20 mouse cellular contexts compared by ENCODE assay signal in the genomic region with DNA sequence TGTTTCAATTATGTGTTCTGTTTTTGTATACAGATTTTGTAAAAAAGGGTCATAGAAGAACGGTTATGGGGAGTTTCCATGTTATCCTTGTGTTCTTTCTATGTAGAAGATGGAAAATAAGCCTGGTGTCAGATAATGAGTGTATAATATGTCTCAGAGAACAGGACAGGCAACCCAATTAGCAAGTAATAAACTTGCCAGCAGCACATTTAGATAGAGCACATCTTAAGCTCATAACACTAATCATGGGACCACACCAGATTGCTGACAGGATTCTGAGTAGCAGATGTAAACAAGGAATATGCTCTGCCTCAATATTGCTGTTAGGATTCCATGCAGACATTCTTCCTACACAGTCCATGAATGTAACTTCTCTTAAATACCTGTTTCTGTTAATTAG.
A peak's percentile ranks its signal among the peaks of the same experiment; 100 is the strongest.
DNase-seq lines count a peak whose midpoint lies in the region; ATAC-seq and TF ChIP-seq lines count a peak whose summit lies in the region.
"Had no signal": no experiment of that assay in that cellular context is flagged by ENCODE, and none has a peak within 500 bp of the region (broad histone marks: within the 10 kb centered on the region; RNA-seq: fewer than 3 reads in every experiment).

No protein-coding gene starts in this region.

- H3K9me3 ChIP-seq in forebrain, embryonic 14.5 days (replicated peaks; ENCODE audit: control insufficient read depth, low read length): no peaks in the 10 kb centered on the region
- no peaks in the 10 kb centered on the region for H3K9me3 ChIP-seq in forebrain, embryonic 12.5 days
- no peaks in the 10 kb centered on the region for H3K9me3 ChIP-seq in forebrain, embryonic 16.5 days (ENCODE audit: control insufficient read depth, low read length)
- H3K9me3 ChIP-seq in forebrain, postnatal 0 days (ENCODE audit: low read length): no peaks in the 10 kb centered on the region
- H3K9me3 ChIP-seq in G1E (replicated peaks): peaks cover 10% of the 10 kb centered on the region
- no peaks in the 10 kb centered on the region for H3K9me3 ChIP-seq in midbrain, postnatal 0 days (ENCODE audit: low read length)
- H3K9me3 ChIP-seq: embryonic facial prominence, embryonic 13.5 days; embryonic facial prominence, embryonic 15.5 days had no signal

- DNase-seq in forebrain, embryonic 14.5 days (ENCODE audit: low spot score): peak; percentile 65
- DNase-seq in forebrain, postnatal 0 days: no peak
- DNase-seq in G1E (ENCODE audit: low spot score): no peak
- DNase-seq in brain, embryonic 14.5 days (ENCODE audit: low read depth): peak; percentile 79
- DNase-seq in midbrain, postnatal 0 days (ENCODE audit: low spot score): no peak
- DNase-seq: adrenal gland, adult 8-10 months; adrenal gland, postnatal 14 days; adrenal gland, postnatal 36 days; cerebellum, adult 11 months; cerebellum, adult 18-20 months; cerebellum, adult 8-10 months; cerebellum, adult 9-11 months; cerebellum, postnatal 36 days had no signal

- no peaks in the 10 kb centered on the region for H3K4me1 ChIP-seq in forebrain, embryonic 14.5 days (ENCODE audit: control insufficient read depth, insufficient read depth, low read length)
- no peaks in the 10 kb centered on the region for H3K4me1 ChIP-seq in forebrain, embryonic 12.5 days
- no peaks in the 10 kb centered on the region for H3K4me1 ChIP-seq in forebrain, embryonic 16.5 days (replicated peaks; ENCODE audit: control insufficient read depth, insufficient read depth, low read length)
- H3K4me1 ChIP-seq in forebrain, postnatal 0 days (ENCODE audit: insufficient read depth): no peaks in the 10 kb centered on the region
- H3K4me1 ChIP-seq in G1E (ENCODE audit: insufficient read depth, low read depth, low read length): no peaks in the 10 kb centered on the region
- no peaks in the 10 kb centered on the region for H3K4me1 ChIP-seq in midbrain, postnatal 0 days (ENCODE audit: insufficient read depth, low read length)
- H3K4me1 ChIP-seq: embryonic facial prominence, embryonic 13.5 days; embryonic facial prominence, embryonic 15.5 days had no signal

- TF ChIP-seq CTCF in forebrain, postnatal 0 days (IDR thresholded peaks at IDR 0.05; ENCODE audit: low read depth): no peak
- no peak for TF ChIP-seq CTCF in G1E (IDR thresholded peaks at IDR 0.05; ENCODE audit: low read depth, low read length)
- TF ChIP-seq CTCF in brain, embryonic 14.5 days (IDR thresholded peaks at IDR 0.05; ENCODE audit: borderline replicate concordance, extremely low read depth, insufficient read depth, insufficient read length): no peak
- no peak for TF ChIP-seq CTCF in midbrain, postnatal 0 days (IDR thresholded peaks at IDR 0.05)

- H3K36me3 ChIP-seq in forebrain, embryonic 14.5 days (ENCODE audit: control insufficient read depth, insufficient read depth, low read length): no peaks in the 10 kb centered on the region
- H3K36me3 ChIP-seq in forebrain, embryonic 12.5 days (replicated peaks): no peaks in the 10 kb centered on the region
- H3K36me3 ChIP-seq in forebrain, embryonic 16.5 days (ENCODE audit: control insufficient read depth, insufficient read depth): no peaks in the 10 kb centered on the region
- no peaks in the 10 kb centered on the region for H3K36me3 ChIP-seq in forebrain, postnatal 0 days (ENCODE audit: insufficient read depth)
- no peaks in the 10 kb centered on the region for H3K36me3 ChIP-seq in G1E (replicated peaks)
- no peaks in the 10 kb centered on the region for H3K36me3 ChIP-seq in midbrain, postnatal 0 days (ENCODE audit: insufficient read depth, low read length)
- H3K36me3 ChIP-seq: embryonic facial prominence, embryonic 13.5 days; embryonic facial prominence, embryonic 15.5 days had no signal

- no peak overlapping the region for H3K4me3 ChIP-seq in forebrain, embryonic 14.5 days (ENCODE audit: low read depth, low read length)
- H3K4me3 ChIP-seq in forebrain, embryonic 12.5 days (replicated peaks): no peak overlapping the region
- no peak overlapping the region for H3K4me3 ChIP-seq in forebrain, embryonic 16.5 days (replicated peaks; ENCODE audit: low read length)
- H3K4me3 ChIP-seq in forebrain, postnatal 0 days (ENCODE audit: low read depth, low read length): no peak overlapping the region
- H3K4me3 ChIP-seq in G1E (ENCODE audit: low read depth, low read length): no peak overlapping the region
- H3K4me3 ChIP-seq in midbrain, postnatal 0 days (ENCODE audit: low read depth, low read length): no peak overlapping the region
- H3K4me3 ChIP-seq: embryonic facial prominence, embryonic 13.5 days; embryonic facial prominence, embryonic 15.5 days; erythroblast, embryonic 14.5 days had no signal

- 76% methylated on average over 1 of the region's 1 CpGs for WGBS in forebrain, embryonic 14.5 days
- WGBS in forebrain, embryonic 12.5 days: 92% methylated on average over 1 of the region's 1 CpGs
- 68% methylated on average over 1 of the region's 1 CpGs for WGBS in forebrain, embryonic 16.5 days
- WGBS in forebrain, postnatal 0 days: 74% methylated on average over 1 of the region's 1 CpGs
- 83% methylated on average over 1 of the region's 1 CpGs for WGBS in midbrain, postnatal 0 days

- no peak overlapping the region for H3K9ac ChIP-seq in forebrain, embryonic 14.5 days (ENCODE audit: low read length)
- no peak overlapping the region for H3K9ac ChIP-seq in forebrain, embryonic 12.5 days
- H3K9ac ChIP-seq in forebrain, embryonic 16.5 days (replicated peaks; ENCODE audit: low read depth, low read length): no peak overlapping the region
- H3K9ac ChIP-seq in forebrain, postnatal 0 days: no peak overlapping the region
- no peak overlapping the region for H3K9ac ChIP-seq in midbrain, postnatal 0 days (replicated peaks; ENCODE audit: low read length, poor library complexity, severe bottlenecking)
- H3K9ac ChIP-seq: embryonic facial prominence, embryonic 13.5 days; embryonic facial prominence, embryonic 15.5 days had no signal

- peak; percentile 67 for ATAC-seq in forebrain, embryonic 14.5 days
- no peak for ATAC-seq in forebrain, embryonic 12.5 days (ENCODE audit: low FRiP score)
- peak; percentile 70 for ATAC-seq in forebrain, embryonic 16.5 days
- ATAC-seq in forebrain, postnatal 0 days: no peak
- ATAC-seq in G1E (ENCODE audit: extremely low read depth, insufficient number of reproducible peaks, low FRiP score, poor library complexity, severe bottlenecking): peak; percentile 2; the same call in 1 of the 2 replicates
- no peak for ATAC-seq in midbrain, postnatal 0 days (ENCODE audit: low FRiP score)
- ATAC-seq: activated CD4-positive, CD25-positive, alpha-beta regulatory T cell, adult 4 months; Patski had no signal

- no peaks in the 10 kb centered on the region for H3K27me3 ChIP-seq in forebrain, embryonic 14.5 days (replicated peaks; ENCODE audit: control insufficient read depth, insufficient read depth, low read length)
- H3K27me3 ChIP-seq in forebrain, embryonic 12.5 days: no peaks in the 10 kb centered on the region
- no peaks in the 10 kb centered on the region for H3K27me3 ChIP-seq in forebrain, embryonic 16.5 days (replicated peaks; ENCODE audit: control insufficient read depth, insufficient read depth, low read length)
- H3K27me3 ChIP-seq in forebrain, postnatal 0 days (ENCODE audit: insufficient read depth, low read length): no peaks in the 10 kb centered on the region
- no peaks in the 10 kb centered on the region for H3K27me3 ChIP-seq in G1E (ENCODE audit: insufficient read depth, low read length)
- H3K27me3 ChIP-seq in midbrain, postnatal 0 days (ENCODE audit: insufficient read depth, low read length): no peaks in the 10 kb centered on the region
- H3K27me3 ChIP-seq: embryonic facial prominence, embryonic 13.5 days; embryonic facial prominence, embryonic 15.5 days; Patski had no signal

- H3K4me2 ChIP-seq in forebrain, embryonic 14.5 days (ENCODE audit: low read length): no peak overlapping the region
- no peak overlapping the region for H3K4me2 ChIP-seq in forebrain, embryonic 12.5 days
- H3K4me2 ChIP-seq in forebrain, embryonic 16.5 days (ENCODE audit: low read length): no peak overlapping the region
- H3K4me2 ChIP-seq in forebrain, postnatal 0 days (ENCODE audit: low read depth): no peak overlapping the region
- no peak overlapping the region for H3K4me2 ChIP-seq in midbrain, postnatal 0 days (ENCODE audit: low read depth, low read length, poor library complexity, severe bottlenecking)
- H3K4me2 ChIP-seq: embryonic facial prominence, embryonic 13.5 days; embryonic facial prominence, embryonic 15.5 days had no signal

- no peak overlapping the region for H3K27ac ChIP-seq in forebrain, embryonic 14.5 days (ENCODE audit: low read depth, low read length)
- H3K27ac ChIP-seq in forebrain, embryonic 12.5 days: no peak overlapping the region
- no peak overlapping the region for H3K27ac ChIP-seq in forebrain, embryonic 16.5 days (ENCODE audit: low read length)
- H3K27ac ChIP-seq in forebrain, postnatal 0 days (ENCODE audit: low read depth, low read length): no peak overlapping the region
- H3K27ac ChIP-seq in midbrain, postnatal 0 days (ENCODE audit: low read depth, low read length): no peak overlapping the region
- H3K27ac ChIP-seq: embryonic facial prominence, embryonic 13.5 days; embryonic facial prominence, embryonic 15.5 days had no signal

- no peak for TF ChIP-seq POLR2A in brain, embryonic 14.5 days (IDR thresholded peaks at IDR 0.05; ENCODE audit: borderline replicate concordance, extremely low read depth, insufficient read depth, insufficient read length, poor library complexity, severe bottlenecking)

Comparison
In these comparisons a context has a peak if more than half of its experiments do, and no peak if none do; other contexts are left out.
1. ATAC-seq: peak in forebrain, embryonic 14.5 days (single experiment), forebrain, embryonic 16.5 days (single experiment) and G1E (single experiment); none in forebrain, embryonic 12.5 days (single experiment), forebrain, postnatal 0 days (single experiment) and midbrain, postnatal 0 days (single experiment).
2. DNase-seq: peak in forebrain, embryonic 14.5 days (single experiment) and brain, embryonic 14.5 days (single experiment); none in forebrain, postnatal 0 days (single experiment), G1E (single experiment) and midbrain, postnatal 0 days (single experiment).